Mouse (Mus musculus) kidney, adult 2 months (tissue): ENCODE results near the gene Far1. TPM values are rescaled to one million over a fixed set of nuclear protein-coding genes. Genes with fewer than 3 reads are reported as not detected.

Source experiments
- DNase-seq: peaks from one replicate; pipeline ENCODE4 v3.0.0; 2021
- H3K27ac ChIP-seq: fragments of 200-500 bp; 2 replicates; pipeline ENCODE4 v1.5.1; 2012; ENCODE audit warnings: low read depth, low read length, control low read depth, inconsistent platforms; ENCODE audit not compliant: insufficient read depth
- H3K27me3 ChIP-seq: fragments of 200-500 bp; replicated peaks from 2 replicates; pipeline ENCODE4 v1.6.1; 2012; ENCODE audit warnings: mild to moderate bottlenecking, moderate library complexity, low read length, inconsistent platforms; ENCODE audit not compliant: control insufficient read depth, insufficient read depth
- H3K36me3 ChIP-seq: fragments of 200-500 bp; 2 replicates; pipeline ENCODE4 v1.6.1; 2012; ENCODE audit warnings: mild to moderate bottlenecking, moderate library complexity, low read length, inconsistent platforms; ENCODE audit not compliant: control insufficient read depth, insufficient read depth
- H3K4me1 ChIP-seq: fragments of 200-500 bp; 2 replicates; pipeline ENCODE4 v1.6.1; 2011; ENCODE audit warnings: low read length; ENCODE audit not compliant: control insufficient read depth, insufficient read depth
- H3K4me3 ChIP-seq: fragments of 200-500 bp; 2 replicates; pipeline ENCODE4 v1.5.1; 2011; ENCODE audit warnings: mild to moderate bottlenecking, low read depth, low read length, control low read depth; ENCODE audit not compliant: insufficient read depth
- CTCF ChIP-seq: fragments of 200-500 bp; conservative IDR thresholded peaks from 2 replicates; pipeline ENCODE4 v1.5.1; 2011; ENCODE audit warnings: low read depth, mild to moderate bottlenecking, control low read depth, low read length, moderate library complexity, mixed read lengths; ENCODE audit not compliant: insufficient read depth, insufficient read length
- POLR2A ChIP-seq: fragments of 200-500 bp; IDR thresholded peaks from one replicate; pipeline ENCODE4 v1.6.1; 2011; ENCODE audit warnings: low read depth, low read length, control low read depth
- WGBS: fragments of 180-500 bp; shearing (Covaris S2); methylation state at CpG from one replicate; pipeline ENCODE4 v1.1.7; 2018; 5-methylcytosine and 5-hydroxymethylcytosine counted together
- polyA plus RNA-seq: library from polyadenylated mRNA; depleted of rRNA; stranded (reverse); fragments of >200 nt; gene quantifications from 2 replicates; pipeline ENCODE4 v1.2.3, GENCODE M21; 2012

Gene Far1
- polyA plus RNA-seq, 1 experiment, result 28.6 TPM

DNA sequence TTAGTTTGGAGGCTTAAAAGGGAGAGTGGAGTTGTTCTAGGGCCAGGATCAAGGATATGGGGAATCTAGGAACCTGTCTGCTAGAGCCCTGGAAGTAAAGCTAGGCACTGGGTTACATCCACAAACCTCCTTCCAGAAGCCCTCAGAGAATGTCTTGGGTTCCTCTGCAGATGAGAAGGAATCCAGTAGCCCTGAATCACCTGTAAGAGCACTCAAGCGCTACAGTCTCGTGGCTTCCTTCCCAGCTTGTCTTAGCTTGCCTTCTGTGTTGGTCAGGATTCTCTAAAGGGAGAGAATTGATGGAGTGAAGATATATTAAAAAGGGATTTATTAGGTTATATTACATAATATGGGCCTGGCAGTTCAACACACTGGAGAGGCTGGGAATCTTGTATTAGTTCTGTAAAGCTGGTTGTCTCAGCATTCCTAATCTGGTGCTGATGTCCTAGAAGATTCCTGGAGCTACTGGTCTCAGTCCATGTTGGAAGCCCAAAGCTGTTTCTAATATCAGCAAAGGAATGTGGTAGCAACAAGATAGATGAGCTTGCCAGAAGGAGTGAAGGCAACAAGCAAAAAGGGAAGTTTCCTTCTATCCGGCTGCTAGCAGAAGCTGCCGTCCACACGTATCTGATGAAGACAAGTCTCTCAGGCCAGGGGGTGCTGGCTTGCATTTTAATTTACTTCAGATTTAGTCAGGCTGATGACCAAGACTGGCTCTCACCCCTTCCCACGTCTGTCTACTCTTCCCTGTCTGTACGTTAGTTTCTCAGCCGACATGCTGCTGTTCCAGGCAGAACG is 78.1 kb downstream of the Far1 start:
- whole genome bisulfite sequencing, result 66% methylated on average over 9 of the region's 9 CpGs
- peak overlapping the region; percentile 66 for H3K27ac ChIP-seq
- TF ChIP-seq CTCF (no peak), POLR2A (no peak)
- H3K27me3 ChIP-seq, result no peaks in the 10 kb centered on the region
- no peak overlapping the region for H3K4me3 ChIP-seq
- no peaks in the 10 kb centered on the region for H3K36me3 ChIP-seq
- H3K4me1 ChIP-seq, result peaks cover 21% of the 10 kb centered on the region
- peak; percentile 22 for DNase-seq

DNA sequence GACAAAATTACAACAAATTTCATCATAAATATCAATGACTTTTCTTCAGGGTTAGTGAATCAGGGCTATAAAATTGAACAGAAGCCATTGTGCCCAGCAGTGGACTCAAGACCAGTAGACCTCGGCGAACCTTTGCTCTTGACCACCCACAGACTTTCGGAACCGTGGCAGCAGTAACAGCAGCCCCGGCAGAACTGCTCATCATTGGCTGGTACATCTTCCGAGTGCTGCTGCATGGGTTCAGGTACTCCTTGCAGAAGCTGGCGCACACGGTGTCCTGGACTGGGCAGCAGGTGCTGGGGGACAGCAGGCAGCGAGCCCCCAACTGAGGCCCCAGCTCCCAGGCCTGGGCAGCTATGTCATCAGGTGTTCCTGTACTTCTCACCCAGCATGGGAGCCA is 79.1 kb downstream of the Far1 start:
- Histone ChIP-seq H3K27ac (no peak overlapping the region), H3K4me1 (peaks cover 21% of the 10 kb centered on the region), H3K4me3 (no peak overlapping the region), H3K27me3 (no peaks in the 10 kb centered on the region), H3K36me3 (no peaks in the 10 kb centered on the region)
- DNase-seq, result peak; percentile 46
- WGBS, result 69% methylated on average over 9 of the region's 9 CpGs
- TF ChIP-seq POLR2A, result no peak
- TF ChIP-seq CTCF, result no peak

DNA sequence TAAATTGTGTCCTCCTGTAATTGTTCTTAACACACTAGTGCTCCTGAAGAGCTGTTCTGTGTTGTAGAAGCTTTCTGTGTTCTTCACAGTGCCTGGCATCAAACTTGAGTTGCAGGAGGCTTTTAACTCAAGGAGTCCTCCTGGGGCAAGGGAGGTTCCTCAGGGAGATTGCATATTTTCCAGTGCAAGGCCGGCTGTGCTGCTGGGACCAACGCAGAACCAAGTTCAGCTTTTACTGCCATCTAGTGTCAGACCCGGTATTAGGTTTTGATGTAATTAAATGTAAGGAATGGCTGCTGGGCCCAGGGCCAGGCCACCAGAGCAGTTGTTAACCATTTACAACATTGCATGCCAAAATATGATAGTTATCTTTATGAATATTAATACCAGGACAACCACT is 80.7 kb downstream of the Far1 start:
- H3K27ac ChIP-seq, result no peak overlapping the region

DNA sequence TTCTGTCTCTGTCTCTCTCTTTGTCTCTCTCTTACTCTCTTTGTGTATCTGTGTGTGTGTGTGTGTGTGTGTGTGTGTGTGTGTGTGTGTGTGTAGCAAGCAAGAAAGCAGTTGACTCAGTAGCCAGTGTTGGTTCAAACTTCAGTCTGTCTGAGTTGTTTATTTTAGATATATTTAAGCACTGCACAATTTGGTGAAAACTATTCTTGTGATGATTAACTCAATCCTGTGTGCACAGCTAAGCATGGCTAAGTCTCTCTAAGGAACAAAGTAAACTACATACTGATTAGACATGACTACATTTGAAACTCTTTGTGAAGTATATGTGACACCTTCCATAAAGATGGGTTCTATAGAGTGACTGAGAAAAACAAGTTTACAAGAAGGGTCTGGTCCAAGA is 83.6 kb downstream of the Far1 start:
- no peak overlapping the region for H3K27ac ChIP-seq
- no peak for TF ChIP-seq POLR2A
- no peak for TF ChIP-seq CTCF

More for the DNA sequence above, 80.7 kb downstream of the Far1 start:
- no peaks in the 10 kb centered on the region for H3K27me3 ChIP-seq
- H3K4me3 ChIP-seq, result no peak overlapping the region
- H3K4me1 ChIP-seq, result peaks cover 21% of the 10 kb centered on the region
- no peaks in the 10 kb centered on the region for H3K36me3 ChIP-seq
- TF ChIP-seq CTCF (peak; percentile 80), POLR2A (no peak)
- WGBS, result 0% methylated on average over 3 of the region's 3 CpGs
- peak; percentile 83 for DNase-seq

DNA sequence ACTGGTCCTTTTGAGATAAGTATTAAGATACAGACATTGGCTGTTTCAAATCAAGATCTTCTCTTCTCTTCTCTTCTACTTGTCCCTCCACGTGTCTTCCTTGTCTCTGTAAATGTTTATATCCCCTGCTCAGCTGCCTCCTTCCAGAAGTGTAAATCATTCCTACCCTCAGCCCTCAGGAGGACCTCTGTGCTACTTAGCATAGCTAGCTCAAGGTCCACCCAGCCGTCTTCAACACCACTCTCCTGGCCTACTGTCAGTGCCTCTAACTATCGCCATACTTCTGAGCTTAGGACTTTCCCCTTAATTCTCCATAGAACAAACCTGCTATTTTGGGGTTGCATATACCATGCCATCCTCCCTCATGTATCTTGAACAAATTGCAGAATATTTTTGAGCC is 88.2 kb downstream of the Far1 start:
- no peaks in the 10 kb centered on the region for H3K36me3 ChIP-seq
- no peaks in the 10 kb centered on the region for H3K4me1 ChIP-seq
- WGBS, result 54% methylated on average over 3 of the region's 3 CpGs
- H3K27ac ChIP-seq, result no peak overlapping the region
- no peak overlapping the region for H3K4me3 ChIP-seq
- TF ChIP-seq POLR2A (no peak), CTCF (no peak)
- no peaks in the 10 kb centered on the region for H3K27me3 ChIP-seq
- DNase-seq, result no peak

More for the DNA sequence above, 83.6 kb downstream of the Far1 start:
- H3K36me3 ChIP-seq, result no peaks in the 10 kb centered on the region
- no peak overlapping the region for H3K4me3 ChIP-seq
- peaks cover 2% of the 10 kb centered on the region; the same call in 1 of the 2 replicates for H3K4me1 ChIP-seq
- no peak for DNase-seq
- H3K27me3 ChIP-seq, result no peaks in the 10 kb centered on the region

DNA sequence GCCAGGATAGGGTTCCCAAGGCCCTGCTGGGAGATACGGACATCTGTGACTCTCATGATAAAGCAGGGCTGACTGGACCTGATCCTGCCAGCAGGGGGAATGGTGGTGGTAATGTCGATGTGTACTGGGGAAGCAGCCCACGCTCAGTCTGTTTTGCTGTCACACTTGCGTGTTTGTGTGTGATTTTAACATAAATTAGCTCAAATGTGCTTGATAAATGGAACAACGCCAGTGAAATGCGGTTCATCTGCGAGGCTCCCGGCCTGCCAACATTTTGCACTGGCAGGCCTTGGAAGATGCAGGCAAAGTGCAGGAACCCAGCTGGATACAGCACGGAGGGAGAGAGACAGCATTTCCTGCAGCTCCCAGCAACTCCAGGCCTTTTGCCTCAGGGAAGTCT is 94.3 kb downstream of the Far1 start:
- Histone ChIP-seq H3K27me3 (no peaks in the 10 kb centered on the region), H3K36me3 (no peaks in the 10 kb centered on the region), H3K4me3 (no peak overlapping the region), H3K27ac (no peak overlapping the region), H3K4me1 (peaks cover 3% of the 10 kb centered on the region; the same call in 1 of the 2 replicates)
- no peak for DNase-seq
- TF ChIP-seq CTCF (no peak), POLR2A (no peak)
- WGBS, result 40% methylated on average over 9 of the region's 9 CpGs

DNA sequence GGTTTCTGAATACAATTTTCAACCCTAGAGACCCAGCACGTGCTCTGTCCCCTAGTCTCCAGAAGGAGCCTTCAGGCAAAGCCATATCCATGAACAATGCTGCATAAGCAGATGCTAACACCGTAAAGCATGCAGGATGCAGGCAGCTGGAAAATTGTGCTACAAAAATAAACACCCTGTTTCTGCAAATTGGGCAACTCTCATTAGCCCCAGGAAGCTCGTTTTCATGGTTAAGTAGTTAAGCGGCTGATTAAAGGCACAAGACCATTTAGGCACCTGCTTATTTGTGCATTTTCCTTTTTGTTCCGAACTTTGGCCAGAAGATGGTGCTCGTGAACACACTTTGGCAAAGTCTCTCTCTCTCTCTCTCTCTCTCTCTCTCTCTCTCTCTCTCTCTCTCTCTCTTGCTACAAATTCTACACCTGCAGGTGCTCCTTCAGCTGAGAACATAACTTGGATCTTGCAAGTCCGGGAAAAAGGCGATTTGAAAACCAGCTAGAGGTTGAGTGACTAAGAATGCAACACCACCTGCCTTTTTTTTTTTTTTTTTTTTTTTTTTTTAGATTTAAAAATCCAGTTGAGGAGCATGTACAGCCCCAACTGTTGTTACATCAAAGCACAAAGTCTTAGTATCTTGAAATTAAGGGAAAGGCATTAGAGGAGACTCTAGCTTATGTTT is 95.5 kb downstream of the Far1 start:
- H3K4me3 ChIP-seq, result no peak overlapping the region
- DNase-seq, result peak; percentile 77
- WGBS, result 12% methylated on average over 8 of the region's 8 CpGs
- TF ChIP-seq POLR2A (no peak), CTCF (no peak)
- H3K27ac ChIP-seq, result no peak overlapping the region
- H3K36me3 ChIP-seq, result no peaks in the 10 kb centered on the region
- peaks cover 3% of the 10 kb centered on the region; the same call in 1 of the 2 replicates for H3K4me1 ChIP-seq
- no peaks in the 10 kb centered on the region for H3K27me3 ChIP-seq
